Mouse (Mus musculus): ENCODE results near the gene Dnajc17. TPM values are rescaled to one million over a fixed set of nuclear protein-coding genes. Genes with fewer than 3 reads are reported as not detected.

The Dnajc17 gene
- polyA plus RNA-seq (2015; fragmentation: Nextera tagmentation; extraction: Ambion mirVana) = 15.9 and 18.5 TPM in 2 replicates

DNA sequence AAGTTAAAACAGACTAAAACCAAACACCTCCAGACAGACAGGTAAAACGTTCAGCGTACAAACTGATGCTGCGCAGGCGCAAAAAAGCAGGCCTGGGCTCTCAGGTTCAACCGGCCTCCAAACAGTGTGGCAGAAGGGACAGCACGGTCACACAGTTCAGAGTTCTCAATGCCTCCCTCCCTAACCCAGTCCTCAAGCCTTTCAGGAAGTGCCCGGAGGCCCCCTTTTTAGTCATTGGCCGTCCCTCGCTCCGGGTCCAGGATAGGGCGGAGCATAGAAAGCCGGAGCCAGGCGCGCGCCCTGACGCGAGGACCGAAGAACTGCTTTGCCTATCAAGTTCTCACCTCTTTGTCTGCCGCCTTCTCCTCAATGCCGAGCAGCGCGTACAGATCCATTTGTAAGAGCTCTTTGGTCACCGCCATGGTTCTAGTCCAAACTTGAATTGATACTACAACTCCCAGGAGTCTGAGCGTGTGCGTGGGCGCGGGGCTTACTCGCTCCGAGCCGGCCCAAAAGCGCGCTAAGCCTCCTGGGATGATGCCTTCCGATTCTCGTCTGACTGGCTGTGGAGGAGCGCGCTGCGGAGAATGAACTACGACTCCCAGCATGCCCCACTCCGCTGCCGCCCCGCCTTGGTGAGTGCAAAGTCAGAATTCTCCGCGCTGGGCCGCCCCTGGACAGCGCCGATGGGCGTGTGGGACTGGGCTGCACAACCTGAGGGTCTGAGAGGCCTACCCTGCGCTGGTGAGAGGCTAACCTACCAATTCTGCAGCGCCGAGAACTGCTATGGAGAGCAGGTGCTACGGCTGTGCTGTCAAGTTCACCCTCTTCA lies at the start of gene Dnajc17, which contains the start of gene Zfyve19:
Gene Dnajc17 (minus strand): TSS at position 452 of the 832 bp plus-strand sequence.
Gene Zfyve19 (plus strand): TSS at position 274 of the 832 bp plus-strand sequence.
- peak; percentile 98 for ATAC-seq
- H3K36me3 ChIP-seq = peaks cover 15% of the 10 kb centered on the region
- under 1% methylated on average over 51 of the region's 51 CpGs for WGBS
- peaks cover 12% of the 10 kb centered on the region; the same call in 1 of the 2 replicates for H3K4me1 ChIP-seq (replicated peaks)
- peak within 1 kb of the TSS; percentile 83 for H3K9ac ChIP-seq
- H3K27me3 ChIP-seq (replicated peaks) = no peaks in the 10 kb centered on the region
- peak within 1 kb of the TSS; percentile 77 for H3K4me3 ChIP-seq (replicated peaks)
- H3K4me2 ChIP-seq (replicated peaks) = peak within 1 kb of the TSS; percentile 68
- H3K9me3 ChIP-seq = no peaks in the 10 kb centered on the region
- H3K27ac ChIP-seq = peak within 1 kb of the TSS; percentile 92

DNA sequence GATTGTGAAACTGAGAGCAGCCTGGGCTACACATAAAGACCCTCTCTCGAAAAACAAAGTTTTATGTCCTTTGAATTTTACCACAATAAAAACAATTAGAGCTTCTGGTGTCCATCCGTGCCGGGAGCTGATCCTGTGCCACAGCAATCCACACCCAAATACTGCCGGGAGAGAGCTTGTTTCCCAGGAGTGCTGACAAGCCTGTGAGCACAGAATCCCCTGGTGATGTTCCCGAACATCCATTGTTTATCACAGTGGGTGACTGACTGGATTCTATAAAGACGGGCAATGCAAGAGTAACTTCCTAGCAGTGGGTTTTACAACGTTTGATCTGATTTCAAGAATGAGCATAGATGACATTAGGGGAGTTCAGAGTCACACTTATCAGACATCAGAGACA lies 46.4 kb upstream of the Dnajc17 start:
- Histone ChIP-seq H3K9ac (no peak overlapping the region), H3K36me3 (no peaks in the 10 kb centered on the region), H3K4me2 (replicated peaks) (no peak overlapping the region), H3K9me3 (no peaks in the 10 kb centered on the region), H3K27ac (no peak overlapping the region), H3K4me1 (replicated peaks) (peaks cover 4% of the 10 kb centered on the region), H3K4me3 (replicated peaks) (no peak overlapping the region), H3K27me3 (replicated peaks) (no peaks in the 10 kb centered on the region)
- 20% methylated on average over 7 of the region's 7 CpGs for WGBS
- no peak for ATAC-seq

GRCm38 (mm10) chr2:119250826-119251478 lies 42.4 kb upstream of the Dnajc17 start:
- Histone ChIP-seq H3K9ac (no peak overlapping the region), H3K4me2 (replicated peaks) (peak overlapping the region; percentile 41), H3K27me3 (replicated peaks) (no peaks in the 10 kb centered on the region), H3K4me1 (replicated peaks) (peaks cover 15% of the 10 kb centered on the region), H3K4me3 (replicated peaks) (no peak overlapping the region), H3K36me3 (no peaks in the 10 kb centered on the region), H3K9me3 (no peaks in the 10 kb centered on the region), H3K27ac (peak overlapping the region; percentile 63)
- WGBS = 9% methylated on average over 11 of the region's 11 CpGs
- peak; percentile 79 for ATAC-seq

DNA sequence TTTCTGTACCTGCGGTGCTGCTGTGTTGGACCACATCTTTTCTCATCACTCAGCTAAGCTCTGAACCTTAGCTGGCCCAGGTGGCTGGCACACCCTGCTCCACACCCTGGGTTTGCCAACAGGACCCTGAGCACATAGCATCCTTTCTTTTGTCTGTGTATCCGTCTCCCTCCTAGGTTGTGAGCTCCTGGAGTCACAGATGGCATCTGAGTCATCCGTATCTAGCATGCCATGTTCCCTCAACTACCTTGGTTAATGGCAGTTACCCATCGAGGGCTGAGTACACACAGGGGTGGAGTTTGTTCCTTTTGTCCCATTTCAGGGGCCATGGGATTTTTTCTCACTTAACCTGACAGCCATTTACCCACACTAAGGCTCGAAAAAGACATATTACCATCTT lies 41.8 kb upstream of the Dnajc17 start:
- Histone ChIP-seq H3K4me3 (replicated peaks) (no peak overlapping the region), H3K4me2 (replicated peaks) (no peak overlapping the region), H3K27me3 (replicated peaks) (no peaks in the 10 kb centered on the region), H3K9me3 (no peaks in the 10 kb centered on the region), H3K9ac (no peak overlapping the region), H3K27ac (peak overlapping the region; percentile 44; the same call in 1 of the 2 replicates), H3K4me1 (replicated peaks) (peaks cover 15% of the 10 kb centered on the region), H3K36me3 (no peaks in the 10 kb centered on the region)
- 55% methylated on average over 5 of the region's 5 CpGs for WGBS
- peak; percentile 19 for ATAC-seq

DNA sequence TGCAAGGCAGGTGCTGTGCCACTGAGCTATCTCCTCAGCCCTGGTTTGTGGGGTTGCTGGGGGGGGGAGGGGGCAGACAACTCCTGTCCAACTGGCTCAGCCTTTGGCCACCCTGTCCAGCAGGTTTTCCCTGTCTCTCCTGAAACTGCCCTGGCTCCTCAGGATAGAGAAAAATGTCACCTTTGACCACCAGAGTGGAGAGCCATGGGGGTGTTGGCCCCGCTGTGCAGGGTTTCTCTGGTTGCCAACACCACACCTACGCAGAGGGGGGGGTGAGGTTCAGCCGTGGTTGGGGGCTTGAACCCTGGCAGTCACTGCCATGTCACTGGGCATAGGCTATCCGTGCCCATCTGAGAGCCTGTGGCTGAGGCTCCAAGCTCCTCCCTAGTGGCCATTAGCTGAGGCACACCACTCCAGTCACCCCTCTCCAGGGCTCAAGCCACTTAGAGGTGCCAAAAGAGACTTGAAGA lies 41.0 kb upstream of the Dnajc17 start:
- H3K27me3 ChIP-seq (replicated peaks) = no peaks in the 10 kb centered on the region
- 43% methylated on average over 4 of the region's 4 CpGs for WGBS
- H3K4me1 ChIP-seq (replicated peaks) = peaks cover 15% of the 10 kb centered on the region
- H3K4me3 ChIP-seq (replicated peaks) = no peak overlapping the region
- no peaks in the 10 kb centered on the region for H3K9me3 ChIP-seq
- H3K4me2 ChIP-seq (replicated peaks) = peak overlapping the region; percentile 36; the same call in 1 of the 2 replicates
- ATAC-seq = peak; percentile 68
- no peak overlapping the region for H3K9ac ChIP-seq
- peak overlapping the region; percentile 44; the same call in 1 of the 2 replicates for H3K27ac ChIP-seq
- H3K36me3 ChIP-seq = no peaks in the 10 kb centered on the region

DNA sequence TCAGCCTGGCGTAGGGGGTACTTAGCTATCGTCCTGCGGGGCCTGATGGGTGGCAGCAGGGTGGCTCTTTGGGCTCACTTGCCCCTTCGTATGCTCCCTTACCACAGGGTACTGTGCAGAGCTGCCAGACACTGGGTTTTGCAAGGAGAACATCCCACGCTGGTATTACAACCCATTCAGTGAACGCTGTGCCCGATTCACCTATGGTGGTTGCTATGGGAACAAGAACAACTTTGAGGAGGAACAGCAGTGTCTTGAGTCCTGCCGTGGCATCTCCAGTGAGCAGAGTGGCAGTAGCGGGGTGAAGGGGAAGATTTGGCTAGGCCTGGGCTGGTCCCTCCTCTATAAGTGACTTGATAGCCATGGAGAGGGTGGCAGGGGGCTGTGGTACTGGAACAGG lies 39.3 kb upstream of the Dnajc17 start:
- Histone ChIP-seq H3K27ac (no peak overlapping the region), H3K27me3 (replicated peaks) (no peaks in the 10 kb centered on the region), H3K36me3 (no peaks in the 10 kb centered on the region), H3K9ac (no peak overlapping the region), H3K4me3 (replicated peaks) (no peak overlapping the region), H3K9me3 (no peaks in the 10 kb centered on the region), H3K4me1 (replicated peaks) (peaks cover 19% of the 10 kb centered on the region), H3K4me2 (replicated peaks) (no peak overlapping the region)
- WGBS = 81% methylated on average over 9 of the region's 9 CpGs
- ATAC-seq = no peak

DNA sequence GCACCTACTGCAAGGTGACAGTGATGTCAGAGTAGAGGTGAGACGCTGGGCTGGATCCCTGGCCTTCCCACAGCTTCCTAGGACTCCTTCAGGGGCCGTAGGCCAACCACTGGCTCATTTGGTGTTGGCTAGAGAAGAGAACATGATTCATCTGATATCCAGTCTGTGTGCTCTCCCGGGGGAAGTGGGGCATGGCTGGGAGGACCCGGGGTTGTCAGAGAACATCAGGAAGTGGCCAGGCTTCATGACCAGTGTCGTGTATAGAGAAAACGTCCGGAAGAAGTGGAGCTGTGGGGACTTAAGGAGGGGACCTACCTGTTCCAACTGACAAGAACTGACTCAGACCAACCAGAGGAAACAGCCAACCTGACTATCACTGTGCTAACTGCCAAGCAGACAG lies 36.7 kb upstream of the Dnajc17 start:
- no peak overlapping the region for H3K4me3 ChIP-seq (replicated peaks)
- ATAC-seq = no peak
- 0 out of 2 replicates have a peak, but pooled peaks cover 1% of the 10 kb centered on the region for H3K27me3 ChIP-seq (replicated peaks)
- H3K9me3 ChIP-seq = no peaks in the 10 kb centered on the region
- H3K9ac ChIP-seq = no peak overlapping the region
- H3K4me1 ChIP-seq (replicated peaks) = peaks cover 22% of the 10 kb centered on the region
- no peak overlapping the region for H3K27ac ChIP-seq
- WGBS = 78% methylated on average over 7 of the region's 7 CpGs
- H3K4me2 ChIP-seq (replicated peaks) = no peak overlapping the region
- H3K36me3 ChIP-seq = no peaks in the 10 kb centered on the region

DNA sequence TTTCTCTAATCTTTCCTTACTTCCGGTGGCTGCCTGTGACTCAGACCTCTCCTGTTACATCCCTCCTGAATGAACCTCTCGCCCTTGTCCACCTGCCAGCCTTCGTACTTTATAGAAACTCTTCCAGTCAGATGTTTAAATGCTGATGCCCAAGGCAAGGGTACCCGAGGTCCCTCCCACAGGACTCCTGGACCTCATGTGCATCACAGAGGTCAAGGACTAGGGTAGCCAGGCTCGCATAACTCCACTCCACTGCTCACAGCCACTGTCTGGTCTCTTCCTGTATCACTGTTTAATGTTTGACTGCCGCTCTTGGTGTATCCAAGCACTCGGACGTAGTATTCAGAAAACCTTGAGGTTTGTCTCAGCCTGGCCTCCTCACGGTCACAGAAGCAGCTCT lies 34.0 kb upstream of the Dnajc17 start:
- Histone ChIP-seq H3K9me3 (no peaks in the 10 kb centered on the region), H3K27me3 (replicated peaks) (peaks cover 19% of the 10 kb centered on the region), H3K9ac (no peak overlapping the region), H3K27ac (no peak overlapping the region), H3K36me3 (no peaks in the 10 kb centered on the region), H3K4me2 (replicated peaks) (peak overlapping the region; percentile 16; the same call in 1 of the 2 replicates), H3K4me1 (replicated peaks) (peaks cover 12% of the 10 kb centered on the region; the same call in 1 of the 2 replicates), H3K4me3 (replicated peaks) (no peak overlapping the region)
- no peak for ATAC-seq
- WGBS = 47% methylated on average over 9 of the region's 9 CpGs

DNA sequence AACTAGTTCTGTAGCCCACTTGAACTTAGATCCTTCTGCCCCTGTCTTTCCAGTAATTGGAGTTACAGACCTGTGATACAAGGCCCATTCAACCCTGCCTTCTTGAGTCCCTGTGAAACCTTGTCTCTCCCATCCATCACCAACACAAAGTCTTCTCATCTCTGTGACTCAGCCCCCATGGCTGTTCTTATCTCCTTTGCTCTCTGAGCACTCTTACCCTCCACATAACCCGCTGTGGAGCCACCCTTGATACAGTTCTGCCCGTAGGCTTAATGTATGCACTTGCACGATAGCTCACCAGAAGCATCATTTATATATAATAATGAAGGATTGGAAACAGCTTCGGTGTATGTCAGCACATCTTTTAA lies 32.2 kb upstream of the Dnajc17 start:
- Histone ChIP-seq H3K9me3 (no peaks in the 10 kb centered on the region), H3K4me2 (replicated peaks) (peak overlapping the region; percentile 82), H3K4me1 (replicated peaks) (peaks cover 20% of the 10 kb centered on the region), H3K4me3 (replicated peaks) (no peak overlapping the region), H3K27ac (no peak overlapping the region), H3K9ac (no peak overlapping the region), H3K36me3 (no peaks in the 10 kb centered on the region), H3K27me3 (replicated peaks) (peaks cover 35% of the 10 kb centered on the region)
- no peak for ATAC-seq
- WGBS = 71% methylated on average over 4 of the region's 4 CpGs

DNA sequence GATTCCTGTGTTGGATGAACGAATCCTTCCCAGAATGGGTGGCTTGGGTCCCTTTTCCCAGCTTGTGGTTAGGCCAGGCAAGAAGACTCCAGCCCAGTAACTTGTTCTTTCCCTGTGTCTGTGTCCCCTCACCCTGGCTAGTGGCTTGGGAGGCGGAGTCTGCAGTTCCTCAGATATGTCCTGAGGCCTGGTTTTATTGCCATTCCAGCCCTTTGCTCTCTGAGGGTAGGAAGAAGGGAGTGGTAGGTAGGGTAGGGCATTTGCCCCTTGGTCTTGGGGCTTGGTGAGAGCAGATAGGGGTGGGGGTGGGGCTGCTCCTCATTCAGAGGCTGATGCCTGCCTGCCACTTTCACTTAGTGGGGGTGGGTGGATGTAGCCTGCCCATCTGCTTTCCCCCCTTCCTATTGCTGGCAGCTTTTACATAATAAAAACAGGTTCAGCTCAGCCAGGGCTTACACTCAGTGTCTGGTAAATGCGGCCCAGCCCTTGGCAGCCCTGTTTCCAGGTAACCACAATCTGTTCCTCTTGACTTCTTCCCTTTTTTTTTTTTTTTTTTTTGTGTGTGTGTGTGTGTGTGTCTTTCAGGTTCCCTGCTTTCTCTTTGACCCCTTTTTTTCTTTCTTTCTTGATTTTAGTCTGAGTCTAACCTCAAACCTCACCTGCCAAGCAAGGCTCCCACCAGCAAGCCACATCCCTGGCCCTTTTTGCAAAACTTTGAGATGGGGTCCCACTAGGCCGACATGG lies 31.7 kb upstream of the Dnajc17 start:
- H3K9me3 ChIP-seq = no peaks in the 10 kb centered on the region
- WGBS = 51% methylated on average over 4 of the region's 4 CpGs
- no peaks in the 10 kb centered on the region for H3K36me3 ChIP-seq
- peak overlapping the region; percentile 51 for H3K4me3 ChIP-seq (replicated peaks)
- H3K27ac ChIP-seq = peak overlapping the region; percentile 90
- peak; percentile 85 for ATAC-seq
- H3K9ac ChIP-seq = peak overlapping the region; percentile 2; the same call in 1 of the 2 replicates
- H3K4me2 ChIP-seq (replicated peaks) = peak overlapping the region; percentile 82
- H3K27me3 ChIP-seq (replicated peaks) = peaks cover 35% of the 10 kb centered on the region
- H3K4me1 ChIP-seq (replicated peaks) = peaks cover 20% of the 10 kb centered on the region

DNA sequence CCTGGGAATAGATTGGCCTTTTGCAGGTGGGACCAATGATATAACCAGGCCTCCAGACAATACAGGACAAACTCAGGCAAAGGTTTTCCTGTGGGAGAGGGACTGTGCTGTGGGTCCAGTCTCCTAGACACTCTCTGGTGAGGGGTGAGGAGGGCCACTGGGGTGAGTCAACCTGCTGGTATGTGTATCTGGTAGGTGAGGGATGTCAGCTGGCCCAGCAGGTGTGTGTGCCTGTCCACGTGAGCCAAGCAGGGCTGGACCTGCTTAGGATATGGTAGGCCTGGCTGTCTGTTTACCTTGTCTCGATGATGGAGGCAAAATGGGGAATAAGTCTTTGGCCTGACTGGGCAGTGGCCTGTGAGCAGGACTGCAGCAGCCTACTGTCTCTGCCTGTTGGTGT lies 30.1 kb upstream of the Dnajc17 start:
- Histone ChIP-seq H3K36me3 (no peaks in the 10 kb centered on the region), H3K27ac (peak overlapping the region; percentile 90), H3K4me1 (replicated peaks) (peaks cover 20% of the 10 kb centered on the region), H3K9ac (peak overlapping the region; percentile 74; the same call in 1 of the 2 replicates), H3K4me3 (replicated peaks) (peak overlapping the region; percentile 51), H3K27me3 (replicated peaks) (peaks cover 35% of the 10 kb centered on the region), H3K4me2 (replicated peaks) (peak overlapping the region; percentile 82), H3K9me3 (no peaks in the 10 kb centered on the region)
- WGBS = 52% methylated on average over 2 of the region's 2 CpGs
- peak; percentile 55 for ATAC-seq

- H3K36me3 ChIP-seq = no peaks in the 10 kb centered on the region
- peak overlapping the region; percentile 51 for H3K4me3 ChIP-seq (replicated peaks)
- peaks cover 17% of the 10 kb centered on the region for H3K4me1 ChIP-seq (replicated peaks)
- H3K27me3 ChIP-seq (replicated peaks) = peaks cover 35% of the 10 kb centered on the region
- H3K9ac ChIP-seq = peak overlapping the region; percentile 74
- peak; percentile 10; the same call in 1 of the 2 replicates for ATAC-seq
- WGBS = 2% methylated on average over 31 of the region's 31 CpGs
- peak overlapping the region; percentile 90 for H3K27ac ChIP-seq
- peak overlapping the region; percentile 82 for H3K4me2 ChIP-seq (replicated peaks)
- H3K9me3 ChIP-seq = no peaks in the 10 kb centered on the region
Observed at GRCm38 (mm10) chr2:119237871-119238220, 29.3 kb upstream of the Dnajc17 start.
